Mouse (Mus musculus) macrophage (primary cell): ENCODE measurements around the gene Tas1r1. TPM values are rescaled to one million over a fixed set of nuclear protein-coding genes. Genes with fewer than 3 reads are reported as not detected.

ENCODE experiments used
- H3K27ac ChIP-seq: fragments of 350-480 bp; formaldehyde crosslinking; 2 replicates; pipeline ENCODE4 v1.9.0; 2021
- H3K36me3 ChIP-seq: fragments of 350-480 bp; formaldehyde crosslinking; 2 replicates; pipeline ENCODE4 v1.9.0; 2021; ENCODE audit errors: inconsistent target
- H3K4me3 ChIP-seq: fragments of 350-480 bp; formaldehyde crosslinking; 2 replicates; pipeline ENCODE4 v1.9.0; 2021; ENCODE audit errors: inconsistent target
- H3K79me2 ChIP-seq: fragments of 350-480 bp; formaldehyde crosslinking; 2 replicates; pipeline ENCODE4 v1.9.0; 2021; ENCODE audit errors: inconsistent target
- WGBS: methylation state at CpG from one replicate; pipeline ENCODE4 v1.1.7; 2026; ENCODE audit warnings: inconsistent platforms; ENCODE audit not compliant: missing documents; 5-methylcytosine and 5-hydroxymethylcytosine counted together
- polyA plus RNA-seq: library from polyadenylated mRNA; stranded (reverse); fragments of 250-400 nt; gene quantifications from 3 replicates; pipeline ENCODE4 v1.2.4, GENCODE M21; 2018; ENCODE audit warnings: inconsistent platforms

The Tas1r1 gene
- polyA plus RNA-seq, 1 experiment from 2014 or later = not detected

DNA sequence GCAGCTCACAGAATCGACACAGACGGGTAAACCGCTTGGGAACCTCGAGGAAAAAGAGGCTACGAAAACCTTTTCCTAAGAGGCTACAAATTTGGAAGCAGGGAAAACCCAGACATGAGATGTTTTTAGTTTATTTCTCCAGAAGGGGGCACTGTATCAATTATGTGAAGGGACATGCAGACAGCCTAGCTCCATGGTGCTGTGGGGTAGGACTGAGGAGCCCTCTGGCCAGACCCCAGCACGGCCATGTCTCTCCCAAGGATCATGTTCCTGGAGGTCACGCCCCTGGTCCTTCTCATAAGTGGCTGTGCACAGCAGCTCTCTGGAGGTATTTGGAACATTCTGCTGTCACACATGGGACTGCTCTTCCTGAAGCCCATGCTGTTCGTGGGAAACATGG lies 57.7 kb downstream of the Tas1r1 start:
- no peak overlapping the region for H3K27ac ChIP-seq
- H3K36me3 ChIP-seq = peaks cover 30% of the 10 kb centered on the region; the same call in 1 of the 2 replicates
- 82% methylated on average over 8 of the region's 8 CpGs for WGBS
- no peaks in the 10 kb centered on the region for H3K79me2 ChIP-seq
- no peak overlapping the region for H3K4me3 ChIP-seq

Other genes with a start within 250 kb of the Tas1r1 start
- 8.7 to 23.8 TPM (median 16.9 TPM) in 3 replicates for gene Camta1, start 176.7 kb downstream of the Tas1r1 start, polyA plus RNA-seq
- 27.8 to 45.3 TPM (median 43.7 TPM) in 3 replicates for gene Dnajc11, start 104.9 kb downstream of the Tas1r1 start, polyA plus RNA-seq
- 5.4 to 24.7 TPM (median 14.9 TPM) in 3 replicates for gene Thap3, start 49.6 kb downstream of the Tas1r1 start, polyA plus RNA-seq
- gene Phf13, start 42.3 kb downstream of the Tas1r1 start, polyA plus RNA-seq = 7.5 to 11.5 TPM (median 10.7 TPM) in 3 replicates
- 5.1 to 13.0 TPM (median 8.0 TPM) in 3 replicates for gene Klhl21, start 29.8 kb downstream of the Tas1r1 start, polyA plus RNA-seq
- gene Zbtb48, start 10.9 kb downstream of the Tas1r1 start, polyA plus RNA-seq = 3.5 to 5.0 TPM (median 4.8 TPM) in 3 replicates
- gene Nol9, start 753 bp upstream of the Tas1r1 start, polyA plus RNA-seq = 12.0 to 24.1 TPM (median 14.8 TPM) in 3 replicates
- gene Plekhg5, start 33.9 kb upstream of the Tas1r1 start, polyA plus RNA-seq = 1.00 to 1.5 TPM (median 1.1 TPM) in 3 replicates
- gene Tnfrsf25, start 77.4 kb upstream of the Tas1r1 start, polyA plus RNA-seq = 0.11 TPM in 1 of 3 replicates, not detected in the others
- gene Espn, start 113.8 kb upstream of the Tas1r1 start, polyA plus RNA-seq = 0.34 to 0.42 TPM (median 0.34 TPM) in 3 replicates
- gene Hes2, start 120.3 kb upstream of the Tas1r1 start, polyA plus RNA-seq = 0.10 TPM in 1 of 3 replicates, not detected in the others
- 18.0 to 35.3 TPM (median 23.7 TPM) in 3 replicates for gene Acot7, start 139.6 kb upstream of the Tas1r1 start, polyA plus RNA-seq
- gene Gpr153, start 235.7 kb upstream of the Tas1r1 start, polyA plus RNA-seq = not detected in 3 replicates